Mouse (Mus musculus) hindbrain, embryonic 10.5 days (tissue): ENCODE results near the gene Gm10337. TPM values are rescaled to one million over a fixed set of nuclear protein-coding genes. Genes with fewer than 3 reads are reported as not detected.

Experiments
- DNase-seq: peaks from one replicate; pipeline ENCODE4 v3.0.0-alpha.2; 2017; ENCODE audit warnings: low spot score
- H3K27ac ChIP-seq: fragments of 300-500 bp; sonication (generic); 2 replicates; pipeline ENCODE4 v1.5.1; 2016; ENCODE audit warnings: mild to moderate bottlenecking, moderate library complexity
- H3K27me3 ChIP-seq: fragments of 300-500 bp; sonication (generic); 2 replicates; pipeline ENCODE4 v1.6.1; 2016; ENCODE audit warnings: mild to moderate bottlenecking; ENCODE audit not compliant: poor library complexity, insufficient read depth, severe bottlenecking
- H3K36me3 ChIP-seq: fragments of 300-500 bp; sonication (generic); 2 replicates; pipeline ENCODE4 v1.6.1; 2016; ENCODE audit warnings: mild to moderate bottlenecking, moderate library complexity
- H3K4me1 ChIP-seq: fragments of 300-500 bp; sonication (generic); replicated peaks from 2 replicates; pipeline ENCODE4 v1.6.1; 2016; ENCODE audit warnings: mild to moderate bottlenecking
- H3K4me3 ChIP-seq: fragments of 300-500 bp; sonication (generic); 2 replicates; pipeline ENCODE4 v1.5.1; 2016; ENCODE audit warnings: mild to moderate bottlenecking, moderate library complexity
- H3K9me3 ChIP-seq: fragments of 300-500 bp; sonication (generic); 2 replicates; pipeline ENCODE4 v1.6.1; 2016; ENCODE audit warnings: mild to moderate bottlenecking, moderate library complexity
- WGBS: fragments of 180-500 bp; shearing (Covaris S2); methylation state at CpG from one replicate; pipeline ENCODE4 v1.1.7; 2016; 5-methylcytosine and 5-hydroxymethylcytosine counted together
- polyA plus RNA-seq: library from polyadenylated mRNA; unstranded; fragments of >200 nt; fragmentation: Nextera tagmentation; extraction: Ambion mirVana; gene quantifications from 2 replicates; pipeline ENCODE4 v1.2.1, GENCODE M21; 2016

Gene Gm10337
- 3.9 and 11.3 TPM in 2 replicates for polyA plus RNA-seq

- Histone ChIP-seq H3K27me3 (no peaks in the 10 kb centered on the region), H3K27ac (no peak within 1 kb of the TSS), H3K4me3 (no peak within 1 kb of the TSS), H3K36me3 (peaks cover 92% of the 10 kb centered on the region), H3K4me1 (0 out of 2 replicates have a peak, but pooled peaks cover 5% of the 10 kb centered on the region), H3K9me3 (no peaks in the 10 kb centered on the region)
- DNase-seq, result no peak
- 92% methylated on average over 1 of the region's 1 CpGs for WGBS
Measured at GRCm38 (mm10) chr15:102503447-102503846, at the start of gene Gm10337. Gene Gm10337, plus strand, starts transcription at chr15:102503722.

GRCm38 (mm10) chr15:102455993-102456392, 47.5 kb upstream of the Gm10337 start:
- WGBS, result 35% methylated on average over 6 of the region's 6 CpGs
- no peak overlapping the region for H3K27ac ChIP-seq
- peaks cover 28% of the 10 kb centered on the region for H3K4me1 ChIP-seq
- no peaks in the 10 kb centered on the region for H3K36me3 ChIP-seq
- DNase-seq, result peak; percentile 18
- H3K4me3 ChIP-seq, result no peak overlapping the region
- H3K27me3 ChIP-seq, result no peaks in the 10 kb centered on the region
- no peaks in the 10 kb centered on the region for H3K9me3 ChIP-seq

GRCm38 (mm10) chr15:102458050-102458736, 45.3 kb upstream of the Gm10337 start:
- H3K27me3 ChIP-seq, result no peaks in the 10 kb centered on the region
- peaks cover 33% of the 10 kb centered on the region for H3K4me1 ChIP-seq
- H3K9me3 ChIP-seq, result no peaks in the 10 kb centered on the region
- H3K36me3 ChIP-seq, result peaks cover 11% of the 10 kb centered on the region; the same call in 1 of the 2 replicates
- 73% methylated on average over 5 of the region's 5 CpGs for WGBS
- DNase-seq, result no peak
- H3K27ac ChIP-seq, result peak overlapping the region; percentile 81
- peak overlapping the region; percentile 57 for H3K4me3 ChIP-seq

GRCm38 (mm10) chr15:102458904-102459317, 44.6 kb upstream of the Gm10337 start, which contains the start of gene Prr13:
Gene Prr13, plus strand, starts transcription at chr15:102459028.
- peaks cover 33% of the 10 kb centered on the region for H3K4me1 ChIP-seq
- H3K27ac ChIP-seq, result peak within 1 kb of the TSS; percentile 81
- H3K9me3 ChIP-seq, result no peaks in the 10 kb centered on the region
- H3K4me3 ChIP-seq, result peak within 1 kb of the TSS; percentile 57
- H3K27me3 ChIP-seq, result no peaks in the 10 kb centered on the region
- WGBS, result under 1% methylated on average over 19 of the region's 19 CpGs
- H3K36me3 ChIP-seq, result peaks cover 16% of the 10 kb centered on the region; the same call in 1 of the 2 replicates
- DNase-seq, result peak; percentile 88

GRCm38 (mm10) chr15:102459381-102459780, 44.1 kb upstream of the Gm10337 start:
- Histone ChIP-seq H3K36me3 (peaks cover 16% of the 10 kb centered on the region; the same call in 1 of the 2 replicates), H3K4me1 (peaks cover 33% of the 10 kb centered on the region), H3K27ac (peak overlapping the region; percentile 81), H3K27me3 (no peaks in the 10 kb centered on the region), H3K4me3 (peak overlapping the region; percentile 57), H3K9me3 (no peaks in the 10 kb centered on the region)
- no peak for DNase-seq
- 32% methylated on average over 6 of the region's 6 CpGs for WGBS

GRCm38 (mm10) chr15:102459847-102460246, 43.7 kb upstream of the Gm10337 start:
- peaks cover 33% of the 10 kb centered on the region for H3K4me1 ChIP-seq
- H3K9me3 ChIP-seq, result no peaks in the 10 kb centered on the region
- H3K27ac ChIP-seq, result no peak overlapping the region
- H3K27me3 ChIP-seq, result no peaks in the 10 kb centered on the region
- H3K36me3 ChIP-seq, result peaks cover 16% of the 10 kb centered on the region; the same call in 1 of the 2 replicates
- H3K4me3 ChIP-seq, result peak overlapping the region; percentile 57; the same call in 1 of the 2 replicates
- WGBS, result 71% methylated on average over 5 of the region's 5 CpGs
- no peak for DNase-seq

- H3K4me1 ChIP-seq, result peaks cover 33% of the 10 kb centered on the region
- peak overlapping the region; percentile 30 for H3K27ac ChIP-seq
- H3K27me3 ChIP-seq, result no peaks in the 10 kb centered on the region
- peaks cover 16% of the 10 kb centered on the region; the same call in 1 of the 2 replicates for H3K36me3 ChIP-seq
- H3K4me3 ChIP-seq, result peak overlapping the region; percentile 57
- H3K9me3 ChIP-seq, result no peaks in the 10 kb centered on the region
- DNase-seq, result no peak
- WGBS, result 81% methylated on average over 12 of the region's 12 CpGs
Measured at GRCm38 (mm10) chr15:102460409-102460808, 43.1 kb upstream of the Gm10337 start.

GRCm38 (mm10) chr15:102460971-102461370, 42.6 kb upstream of the Gm10337 start:
- Histone ChIP-seq H3K36me3 (peaks cover 16% of the 10 kb centered on the region; the same call in 1 of the 2 replicates), H3K27ac (peak overlapping the region; percentile 30; the same call in 1 of the 2 replicates), H3K4me1 (peaks cover 31% of the 10 kb centered on the region), H3K9me3 (no peaks in the 10 kb centered on the region), H3K4me3 (peak overlapping the region; percentile 57; the same call in 1 of the 2 replicates), H3K27me3 (no peaks in the 10 kb centered on the region)
- 74% methylated on average over 4 of the region's 4 CpGs for WGBS
- DNase-seq, result no peak

DNA sequence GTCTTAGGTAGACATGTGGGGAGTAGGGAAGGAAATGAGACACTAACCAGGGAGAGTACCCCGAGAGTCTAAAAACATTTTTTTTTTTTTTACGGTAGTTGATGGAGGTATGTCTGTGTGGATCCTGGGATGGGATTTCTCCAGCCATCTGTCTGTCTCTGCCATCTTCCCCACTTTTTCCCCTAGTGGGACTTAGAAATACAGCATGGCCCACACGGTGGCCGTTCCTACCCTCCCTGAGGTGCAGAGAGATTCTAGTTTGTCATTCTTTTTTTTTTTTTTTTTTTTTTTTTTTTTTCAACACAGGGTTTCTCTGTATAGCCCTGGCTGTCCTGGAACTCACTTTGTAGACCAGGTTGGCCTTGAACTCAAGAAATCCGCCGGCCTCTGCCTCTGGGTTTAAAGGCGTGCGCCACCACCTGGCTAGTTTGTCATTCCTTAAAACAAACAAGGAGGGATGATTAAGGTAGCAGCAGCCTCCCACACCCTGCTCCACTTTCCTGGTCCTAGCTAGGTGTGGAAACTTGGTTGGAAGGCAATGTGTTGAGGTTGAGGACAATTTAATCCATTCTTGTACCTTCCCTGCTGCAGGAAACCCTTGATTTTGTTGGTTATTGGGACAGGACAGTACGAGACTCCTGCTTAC, 42.0 kb upstream of the Gm10337 start:
- peaks cover 28% of the 10 kb centered on the region for H3K4me1 ChIP-seq
- DNase-seq, result no peak
- H3K27me3 ChIP-seq, result no peaks in the 10 kb centered on the region
- no peak overlapping the region for H3K4me3 ChIP-seq
- 85% methylated on average over 9 of the region's 9 CpGs for WGBS
- no peak overlapping the region for H3K27ac ChIP-seq
- H3K9me3 ChIP-seq, result no peaks in the 10 kb centered on the region
- H3K36me3 ChIP-seq, result peaks cover 16% of the 10 kb centered on the region; the same call in 1 of the 2 replicates

GRCm38 (mm10) chr15:102463666-102464065, 39.9 kb upstream of the Gm10337 start:
- H3K4me3 ChIP-seq, result no peak overlapping the region
- peaks cover 28% of the 10 kb centered on the region for H3K4me1 ChIP-seq
- no peaks in the 10 kb centered on the region for H3K27me3 ChIP-seq
- no peaks in the 10 kb centered on the region; the same call in 1 of the 2 replicates for H3K9me3 ChIP-seq
- peaks cover 20% of the 10 kb centered on the region for H3K36me3 ChIP-seq
- no peak overlapping the region for H3K27ac ChIP-seq
- DNase-seq, result no peak

- Histone ChIP-seq H3K27me3 (no peaks in the 10 kb centered on the region), H3K9me3 (no peaks in the 10 kb centered on the region; the same call in 1 of the 2 replicates), H3K27ac (no peak overlapping the region), H3K36me3 (peaks cover 21% of the 10 kb centered on the region), H3K4me1 (peaks cover 19% of the 10 kb centered on the region), H3K4me3 (no peak overlapping the region)
- 95% methylated on average over 9 of the region's 9 CpGs for WGBS
- no peak for DNase-seq
Measured at GRCm38 (mm10) chr15:102468675-102469370, 34.7 kb upstream of the Gm10337 start.

DNA sequence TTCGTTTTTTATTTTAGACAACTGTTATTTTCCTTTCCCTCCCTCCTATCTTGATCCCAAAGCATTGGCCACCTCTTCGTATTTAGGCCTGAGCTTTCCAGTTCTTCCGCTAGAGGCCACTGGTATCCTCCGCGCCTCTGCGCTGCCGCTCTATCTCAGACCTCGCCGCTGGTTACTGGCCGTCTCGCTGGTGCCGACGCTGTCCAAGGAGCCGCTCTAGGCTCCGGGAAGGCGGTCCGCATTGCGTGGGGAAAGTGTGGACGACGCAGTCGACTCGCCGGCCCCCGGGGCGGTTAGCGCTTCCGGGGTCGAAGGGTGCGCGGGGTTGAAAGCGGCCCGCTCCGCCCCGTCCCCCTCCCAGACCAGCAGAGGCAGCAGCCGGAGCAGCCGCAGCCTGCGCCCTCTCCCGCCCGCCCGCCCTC, 33.3 kb upstream of the Gm10337 start, which contains the start of gene Pcbp2:
Pcbp2 (plus strand) TSS at position 357 of the 422 bp plus-strand sequence.
- H3K4me1 ChIP-seq, result peaks cover 19% of the 10 kb centered on the region
- no peaks in the 10 kb centered on the region; the same call in 1 of the 2 replicates for H3K9me3 ChIP-seq
- DNase-seq, result peak; percentile 97
- peak within 1 kb of the TSS; percentile 95 for H3K4me3 ChIP-seq
- H3K27ac ChIP-seq, result peak within 1 kb of the TSS; percentile 99
- WGBS, result under 1% methylated on average over 35 of the region's 40 CpGs
- H3K36me3 ChIP-seq, result peaks cover 35% of the 10 kb centered on the region
- H3K27me3 ChIP-seq, result no peaks in the 10 kb centered on the region
